Mouse (Mus musculus): Measurements from ENCODE around the gene Triobp.
"Not testable (repeated sequence)": the region's sequence is repeated elsewhere in the genome, so short reads cannot be mapped to it uniquely, and the experiment has no call there.

Triobp gene

GRCm38 (mm10) chr15:79030551-79031435, 83.3 kb downstream of the Triobp start:
- DNase-seq (ENCODE audit: low spot score): peak; percentile 90

- not testable (repeated sequence) for DNase-seq (ENCODE audit: low spot score)
Observed at GRCm38 (mm10) chr15:79031908-79032307, 84.4 kb downstream of the Triobp start.

GRCm38 (mm10) chr15:79037913-79038328, 90.4 kb downstream of the Triobp start:
- peak; percentile 74 for DNase-seq (ENCODE audit: low spot score)

- DNase-seq (ENCODE audit: low spot score): no peak
Observed at GRCm38 (mm10) chr15:79038331-79038730, 90.8 kb downstream of the Triobp start.

- peak; percentile 73 for DNase-seq (ENCODE audit: low spot score)
Observed at GRCm38 (mm10) chr15:79038853-79039252, 91.3 kb downstream of the Triobp start.

- no peak for DNase-seq (ENCODE audit: low spot score)
Observed at GRCm38 (mm10) chr15:79040501-79041416, 93.2 kb downstream of the Triobp start.

- no peak for DNase-seq (ENCODE audit: low spot score)
Observed at GRCm38 (mm10) chr15:79041585-79041984, 94.1 kb downstream of the Triobp start, which contains the start of gene Galr3. TSS of gene Galr3 (plus strand) at chr15:79041885.

GRCm38 (mm10) chr15:79042721-79043491, 95.4 kb downstream of the Triobp start:
- no peak for DNase-seq (ENCODE audit: low spot score)

GRCm38 (mm10) chr15:79044837-79045236, 97.3 kb downstream of the Triobp start:
- DNase-seq (ENCODE audit: low spot score): no peak

GRCm38 (mm10) chr15:79048186-79048585, 100.7 kb downstream of the Triobp start:
- no peak for DNase-seq (ENCODE audit: low spot score)

- DNase-seq (ENCODE audit: low spot score): no peak
Observed at GRCm38 (mm10) chr15:79050160-79050845, 102.8 kb downstream of the Triobp start.

- no peak for DNase-seq (ENCODE audit: low spot score)
Observed at GRCm38 (mm10) chr15:79050964-79051363, 103.4 kb downstream of the Triobp start.

GRCm38 (mm10) chr15:79051461-79052360, 104.2 kb downstream of the Triobp start:
- DNase-seq (ENCODE audit: low spot score): no peak

- no peak for DNase-seq (ENCODE audit: low spot score)
Observed at GRCm38 (mm10) chr15:79052366-79052765, 104.8 kb downstream of the Triobp start.
